Mouse (Mus musculus): ENCODE measurements around the gene Cd180. TPM values are rescaled to one million over a fixed set of nuclear protein-coding genes. Genes with fewer than 3 reads are reported as not detected.

The Cd180 gene
- polyA plus RNA-seq, 1 experiment from 2014 or later = 0.51 TPM

GRCm38 (mm10) chr13:102746803-102747561 lies 53.6 kb downstream of the Cd180 start:
- Histone ChIP-seq H3K4me3 (no peak overlapping the region), H3K4me1 (no peaks in the 10 kb centered on the region), H3K9me3 (no peaks in the 10 kb centered on the region), H3K4me2 (replicated peaks) (no peak overlapping the region), H3K36me3 (peaks cover 20% of the 10 kb centered on the region), H3K27me3 (no peaks in the 10 kb centered on the region), H3K9ac (no peak overlapping the region), H3K27ac (no peak overlapping the region)
- WGBS = 90% methylated on average over 17 of the region's 17 CpGs
- ATAC-seq (ENCODE audit: insufficient number of reproducible peaks, insufficient read depth, low FRiP score, low TSS enrichment) = no peak

DNA sequence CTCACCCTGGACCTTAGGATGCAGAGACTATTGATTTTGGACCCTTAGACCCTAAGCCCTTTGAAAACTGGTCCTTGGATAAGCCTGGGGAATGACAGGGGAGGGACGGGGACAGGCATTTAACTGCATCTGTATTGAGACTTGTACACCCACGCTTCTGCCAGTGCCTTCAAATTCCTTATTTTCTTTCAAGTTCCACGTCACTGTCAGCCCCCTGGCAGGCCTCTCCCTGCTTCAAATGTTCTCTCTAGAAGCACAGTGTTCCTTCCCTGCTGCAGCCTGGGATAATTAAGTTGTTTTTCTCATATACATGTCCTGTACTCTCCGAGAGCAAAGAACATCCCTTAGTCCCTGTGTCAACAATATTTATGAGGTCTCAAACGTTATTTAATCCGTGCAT lies 55.8 kb downstream of the Cd180 start:
- WGBS = 72% methylated on average over 6 of the region's 6 CpGs
- Histone ChIP-seq H3K9me3 (no peaks in the 10 kb centered on the region), H3K4me3 (no peak overlapping the region), H3K27ac (no peak overlapping the region), H3K27me3 (no peaks in the 10 kb centered on the region), H3K4me1 (no peaks in the 10 kb centered on the region), H3K9ac (no peak overlapping the region), H3K4me2 (replicated peaks) (no peak overlapping the region), H3K36me3 (peaks cover 20% of the 10 kb centered on the region)
- ATAC-seq (ENCODE audit: insufficient number of reproducible peaks, insufficient read depth, low FRiP score, low TSS enrichment) = no peak

GRCm38 (mm10) chr13:102749891-102750290 lies 56.5 kb downstream of the Cd180 start:
- H3K4me1 ChIP-seq = no peaks in the 10 kb centered on the region
- no peak for ATAC-seq (ENCODE audit: insufficient number of reproducible peaks, insufficient read depth, low FRiP score, low TSS enrichment)
- no peak overlapping the region for H3K4me3 ChIP-seq
- H3K27me3 ChIP-seq = no peaks in the 10 kb centered on the region
- H3K9ac ChIP-seq = no peak overlapping the region
- H3K27ac ChIP-seq = no peak overlapping the region
- H3K4me2 ChIP-seq (replicated peaks) = no peak overlapping the region
- H3K36me3 ChIP-seq = peaks cover 23% of the 10 kb centered on the region
- no peaks in the 10 kb centered on the region for H3K9me3 ChIP-seq
- WGBS = 89% methylated on average over 10 of the region's 10 CpGs

- Histone ChIP-seq H3K9me3 (no peaks in the 10 kb centered on the region), H3K27me3 (no peaks in the 10 kb centered on the region), H3K27ac (no peak overlapping the region), H3K4me1 (no peaks in the 10 kb centered on the region), H3K4me3 (no peak overlapping the region), H3K9ac (no peak overlapping the region), H3K4me2 (replicated peaks) (no peak overlapping the region), H3K36me3 (peaks cover 31% of the 10 kb centered on the region)
- 82% methylated on average over 19 of the region's 19 CpGs for WGBS
- no peak for ATAC-seq (ENCODE audit: insufficient number of reproducible peaks, insufficient read depth, low FRiP score, low TSS enrichment)
Observed at GRCm38 (mm10) chr13:102753714-102754556, 60.6 kb downstream of the Cd180 start.

DNA sequence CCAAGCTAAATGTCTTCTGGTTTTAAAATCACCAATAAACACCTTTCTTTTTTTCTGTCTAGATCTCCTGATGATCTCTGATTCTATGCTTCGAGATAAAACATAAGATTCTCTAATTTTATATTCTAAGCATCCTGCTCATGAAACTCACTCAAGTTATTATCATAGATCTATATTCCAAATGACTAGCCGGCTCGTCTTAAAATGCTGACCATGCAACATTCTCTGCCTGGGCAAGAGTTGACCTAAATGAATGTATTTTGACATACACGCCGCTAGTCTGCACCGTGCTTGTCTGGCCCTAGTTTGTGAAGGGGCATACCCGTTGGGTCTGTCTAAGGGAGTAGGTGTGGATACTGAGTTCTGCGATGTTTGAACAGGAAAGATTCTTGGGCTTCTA lies 61.8 kb downstream of the Cd180 start:
- Histone ChIP-seq H3K4me1 (no peaks in the 10 kb centered on the region), H3K4me3 (no peak overlapping the region), H3K9me3 (no peaks in the 10 kb centered on the region), H3K4me2 (replicated peaks) (no peak overlapping the region), H3K36me3 (peaks cover 28% of the 10 kb centered on the region), H3K27ac (no peak overlapping the region), H3K27me3 (no peaks in the 10 kb centered on the region), H3K9ac (no peak overlapping the region)
- no peak for ATAC-seq (ENCODE audit: insufficient number of reproducible peaks, insufficient read depth, low FRiP score, low TSS enrichment)
- WGBS = 95% methylated on average over 8 of the region's 8 CpGs

DNA sequence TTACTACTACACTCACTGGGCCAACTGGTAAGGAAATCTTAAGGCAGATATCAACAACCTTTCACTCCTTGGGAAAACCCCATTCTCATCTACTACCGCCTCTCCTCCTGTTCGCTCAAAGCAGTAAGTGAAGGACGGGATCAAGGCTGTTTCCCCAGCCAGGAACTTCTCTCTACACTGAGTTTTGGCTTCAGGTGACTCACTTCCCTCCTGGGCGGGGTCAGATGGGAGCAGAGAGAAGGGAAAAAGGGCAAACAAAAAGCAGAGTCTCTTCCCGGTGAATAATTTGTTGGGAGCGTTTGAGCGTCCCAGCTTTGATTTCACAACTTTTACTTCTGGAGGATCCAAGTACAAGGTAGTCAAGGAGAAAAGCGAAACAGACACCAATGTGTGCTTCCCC lies 62.7 kb downstream of the Cd180 start:
- Histone ChIP-seq H3K27me3 (no peaks in the 10 kb centered on the region), H3K4me3 (no peak overlapping the region), H3K4me1 (no peaks in the 10 kb centered on the region), H3K9me3 (no peaks in the 10 kb centered on the region), H3K27ac (no peak overlapping the region), H3K4me2 (replicated peaks) (no peak overlapping the region), H3K36me3 (peaks cover 26% of the 10 kb centered on the region), H3K9ac (no peak overlapping the region)
- 91% methylated on average over 8 of the region's 8 CpGs for WGBS
- ATAC-seq (ENCODE audit: insufficient number of reproducible peaks, insufficient read depth, low FRiP score, low TSS enrichment) = no peak

GRCm38 (mm10) chr13:102758021-102758420 lies 64.7 kb downstream of the Cd180 start:
- H3K27me3 ChIP-seq = no peaks in the 10 kb centered on the region
- no peak overlapping the region for H3K27ac ChIP-seq
- 94% methylated on average over 6 of the region's 6 CpGs for WGBS
- H3K4me1 ChIP-seq = no peaks in the 10 kb centered on the region
- no peak for ATAC-seq (ENCODE audit: insufficient number of reproducible peaks, insufficient read depth, low FRiP score, low TSS enrichment)
- H3K36me3 ChIP-seq = peaks cover 22% of the 10 kb centered on the region; the same call in 1 of the 2 replicates
- no peak overlapping the region for H3K4me2 ChIP-seq (replicated peaks)
- H3K9ac ChIP-seq = no peak overlapping the region
- no peak overlapping the region for H3K4me3 ChIP-seq
- no peaks in the 10 kb centered on the region for H3K9me3 ChIP-seq

GRCm38 (mm10) chr13:102761410-102761809 lies 68.1 kb downstream of the Cd180 start:
- no peaks in the 10 kb centered on the region for H3K4me1 ChIP-seq
- H3K27me3 ChIP-seq = no peaks in the 10 kb centered on the region
- ATAC-seq (ENCODE audit: insufficient number of reproducible peaks, insufficient read depth, low FRiP score, low TSS enrichment) = no peak
- no peaks in the 10 kb centered on the region for H3K9me3 ChIP-seq
- no peak overlapping the region for H3K4me2 ChIP-seq (replicated peaks)
- no peak overlapping the region for H3K4me3 ChIP-seq
- no peak overlapping the region for H3K9ac ChIP-seq
- no peak overlapping the region for H3K27ac ChIP-seq
- WGBS = 83% methylated on average over 9 of the region's 9 CpGs
- H3K36me3 ChIP-seq = peaks cover 33% of the 10 kb centered on the region

DNA sequence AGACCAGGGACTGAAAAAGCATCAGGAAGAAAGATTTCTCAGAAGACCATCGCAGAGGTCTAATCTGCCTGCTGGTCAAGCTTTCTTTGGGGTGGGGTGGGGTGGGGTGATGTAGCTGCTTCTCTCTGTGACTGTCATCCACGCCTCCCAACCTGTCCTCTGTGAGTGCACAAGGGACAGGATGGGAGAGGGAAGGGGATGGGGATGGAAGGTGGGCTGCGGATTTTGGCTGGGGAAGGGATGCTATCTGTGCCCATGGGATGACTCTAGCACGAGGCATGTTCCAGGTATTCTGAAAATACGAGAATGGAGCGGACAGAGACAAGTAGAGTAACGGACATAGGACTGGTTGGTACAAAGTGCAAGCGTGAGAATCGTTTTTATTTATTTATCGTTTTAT lies 68.8 kb downstream of the Cd180 start:
- H3K36me3 ChIP-seq = peaks cover 33% of the 10 kb centered on the region

DNA sequence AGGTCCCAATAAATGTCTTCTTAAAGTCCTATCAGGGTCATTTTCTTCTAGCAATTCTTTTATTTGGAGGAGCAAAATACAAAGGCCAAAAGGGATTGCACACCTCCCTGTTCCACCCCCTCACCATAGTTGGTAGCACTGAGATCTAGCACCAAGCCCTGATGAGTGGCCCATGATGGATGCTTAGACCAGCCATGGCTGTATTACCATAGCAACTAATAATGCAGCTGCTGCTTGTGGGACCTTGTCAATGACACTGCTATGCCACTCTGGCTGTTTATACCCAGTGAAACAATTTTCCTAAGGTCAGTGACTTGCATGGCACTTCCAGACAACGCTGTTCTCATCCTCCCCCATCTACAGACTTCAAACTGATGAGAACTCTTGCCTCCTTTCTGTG lies 70.9 kb downstream of the Cd180 start:
- no peak overlapping the region for H3K4me2 ChIP-seq (replicated peaks)
- H3K27ac ChIP-seq = no peak overlapping the region
- no peaks in the 10 kb centered on the region for H3K9me3 ChIP-seq
- WGBS = 88% methylated on average over 1 of the region's 1 CpGs
- no peaks in the 10 kb centered on the region for H3K4me1 ChIP-seq
- no peak overlapping the region for H3K4me3 ChIP-seq
- H3K9ac ChIP-seq = no peak overlapping the region
- no peaks in the 10 kb centered on the region for H3K27me3 ChIP-seq
- ATAC-seq (ENCODE audit: insufficient number of reproducible peaks, insufficient read depth, low FRiP score, low TSS enrichment) = no peak
- peaks cover 18% of the 10 kb centered on the region for H3K36me3 ChIP-seq

More for the DNA sequence above, 68.8 kb downstream of the Cd180 start:
- WGBS = 87% methylated on average over 10 of the region's 10 CpGs
- Histone ChIP-seq H3K27me3 (no peaks in the 10 kb centered on the region), H3K4me1 (no peaks in the 10 kb centered on the region), H3K9me3 (no peaks in the 10 kb centered on the region), H3K27ac (no peak overlapping the region), H3K4me3 (no peak overlapping the region), H3K4me2 (replicated peaks) (no peak overlapping the region), H3K9ac (no peak overlapping the region)
- ATAC-seq (ENCODE audit: insufficient number of reproducible peaks, insufficient read depth, low FRiP score, low TSS enrichment) = no peak

GRCm38 (mm10) chr13:102765216-102765615 lies 71.9 kb downstream of the Cd180 start:
- Histone ChIP-seq H3K27ac (no peak overlapping the region), H3K36me3 (peaks cover 21% of the 10 kb centered on the region)
- ATAC-seq (ENCODE audit: insufficient number of reproducible peaks, insufficient read depth, low FRiP score, low TSS enrichment) = no peak

DNA sequence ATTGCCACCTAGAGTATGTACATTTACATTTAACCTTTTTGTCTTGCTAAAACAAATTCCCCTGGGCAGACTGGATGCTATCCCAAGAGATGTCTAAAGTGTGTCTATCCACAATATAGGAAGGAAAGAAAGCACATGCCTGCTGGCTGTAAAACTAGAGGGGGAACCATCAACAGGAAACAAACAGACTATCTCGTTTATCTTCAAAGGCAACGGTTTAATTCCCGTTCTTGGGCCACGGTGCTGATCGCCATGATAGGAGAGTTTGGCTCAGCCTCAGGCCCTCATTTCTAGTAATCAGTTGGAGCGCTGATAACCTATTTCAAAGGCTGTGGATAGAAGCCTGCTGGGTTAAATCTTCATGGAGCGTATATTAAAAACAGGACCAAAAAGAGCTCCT lies 73.8 kb downstream of the Cd180 start:
- Histone ChIP-seq H3K4me2 (replicated peaks) (no peak overlapping the region), H3K4me1 (no peaks in the 10 kb centered on the region), H3K27me3 (no peaks in the 10 kb centered on the region), H3K27ac (no peak overlapping the region), H3K9ac (no peak overlapping the region), H3K9me3 (no peaks in the 10 kb centered on the region), H3K4me3 (no peak overlapping the region), H3K36me3 (peaks cover 22% of the 10 kb centered on the region)
- 77% methylated on average over 7 of the region's 7 CpGs for WGBS
- ATAC-seq (ENCODE audit: insufficient number of reproducible peaks, insufficient read depth, low FRiP score, low TSS enrichment) = no peak

More at GRCm38 (mm10) chr13:102765216-102765615, 71.9 kb downstream of the Cd180 start:
- no peaks in the 10 kb centered on the region for H3K27me3 ChIP-seq
- no peak overlapping the region for H3K9ac ChIP-seq
- no peaks in the 10 kb centered on the region for H3K4me1 ChIP-seq
- no peaks in the 10 kb centered on the region for H3K9me3 ChIP-seq
- 90% methylated on average over 11 of the region's 11 CpGs for WGBS
- H3K4me2 ChIP-seq (replicated peaks) = no peak overlapping the region
- no peak overlapping the region for H3K4me3 ChIP-seq

Data from embryonic facial prominence, embryonic 12.5 days (tissue).